Mouse (Mus musculus): ENCODE measurements around the gene Cxcr4. TPM values are rescaled to one million over a fixed set of nuclear protein-coding genes. Genes with fewer than 3 reads are reported as not detected.
A peak's percentile ranks its signal among the peaks of the same experiment; 100 is the strongest.
"Not testable (repeated sequence)": the region's sequence is repeated elsewhere in the genome, so short reads cannot be mapped to it uniquely, and the experiment has no call there.

Gene Cxcr4
- polyA plus RNA-seq, 1 experiment from 2014 or later: 8.7 TPM

DNA sequence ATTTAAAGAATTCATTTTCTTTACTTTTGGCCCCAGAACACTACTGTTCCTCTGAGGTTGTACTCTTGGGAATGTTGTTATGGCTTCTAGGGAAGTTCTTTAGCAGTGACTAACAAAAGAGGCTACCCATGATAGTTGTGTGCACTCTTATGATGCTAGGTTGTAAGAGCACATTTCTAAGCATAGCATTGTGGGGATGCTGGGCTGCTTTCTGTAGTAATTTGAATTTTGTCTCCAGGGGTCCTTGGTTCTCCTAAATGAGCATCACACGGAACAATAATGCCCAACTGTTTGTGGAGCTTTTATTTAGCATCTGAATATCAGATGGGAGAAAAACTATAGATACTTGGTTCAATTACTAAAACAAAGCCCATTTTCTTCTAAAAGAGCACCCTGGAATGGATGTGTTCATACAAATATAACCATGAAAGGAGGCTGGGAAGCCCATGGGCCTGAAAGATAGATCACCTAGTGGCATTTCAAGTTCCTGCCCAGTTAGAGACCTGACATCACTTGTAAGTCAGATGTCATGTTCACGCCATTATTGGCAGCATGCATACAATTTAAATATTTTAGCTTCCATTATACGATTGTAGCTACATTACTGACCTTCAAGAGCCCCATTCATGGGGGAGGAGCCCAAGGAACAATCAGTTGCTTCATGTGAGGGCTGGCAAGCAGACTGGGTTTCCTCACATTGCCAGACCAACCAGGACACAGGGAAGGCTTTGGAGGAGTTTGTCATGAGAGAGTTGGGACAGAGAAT, 6.5 kb downstream of the Cxcr4 start:
- Histone ChIP-seq H3K4me2 (no peak overlapping the region), H3K36me3 (no peaks in the 10 kb centered on the region), H3K9me3 (0 out of 2 replicates have a peak, but pooled peaks cover 6% of the 10 kb centered on the region), H3K4me1 (replicated peaks) (peaks cover 45% of the 10 kb centered on the region), H3K4me3 (no peak overlapping the region), H3K27ac (replicated peaks) (peak overlapping the region; percentile 46), H3K9ac (no peak overlapping the region), H3K27me3 (peaks cover 3% of the 10 kb centered on the region; the same call in 1 of the 2 replicates)
- WGBS: 23% methylated on average over 3 of the region's 3 CpGs
- peak; percentile 80 for ATAC-seq (ENCODE audit: low read depth)

DNA sequence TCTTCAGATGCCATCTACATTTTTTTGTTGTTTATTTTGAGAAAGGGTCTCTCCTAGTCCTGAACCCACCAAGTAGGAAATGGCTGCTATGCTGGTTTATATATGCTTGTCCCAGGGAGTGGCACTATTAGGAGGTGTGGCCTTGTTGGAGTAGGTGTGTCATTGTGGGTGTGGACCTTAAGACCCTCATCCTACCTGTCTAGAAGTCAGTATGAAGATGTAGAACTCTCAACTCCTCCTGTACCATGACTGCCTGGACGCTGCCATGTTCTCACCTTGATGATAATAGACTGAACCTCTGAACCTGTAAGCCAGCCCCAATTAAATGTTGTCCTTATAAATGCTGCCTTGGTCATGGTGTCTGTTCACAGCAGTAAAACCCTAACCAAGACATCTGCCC, 7.4 kb downstream of the Cxcr4 start:
- H3K36me3 ChIP-seq; H3K4me2 ChIP-seq; H3K4me3 ChIP-seq; H3K9me3 ChIP-seq; H3K27me3 ChIP-seq; H3K9ac ChIP-seq; ATAC-seq (ENCODE audit: low read depth): not testable (repeated sequence)
- 86% methylated on average over 1 of the region's 1 CpGs for WGBS
- Histone ChIP-seq H3K4me1 (replicated peaks) (peaks cover 43% of the 10 kb centered on the region), H3K27ac (replicated peaks) (0 out of 2 replicates have a peak overlapping the region, but pooled peaks have one; percentile 42)

DNA sequence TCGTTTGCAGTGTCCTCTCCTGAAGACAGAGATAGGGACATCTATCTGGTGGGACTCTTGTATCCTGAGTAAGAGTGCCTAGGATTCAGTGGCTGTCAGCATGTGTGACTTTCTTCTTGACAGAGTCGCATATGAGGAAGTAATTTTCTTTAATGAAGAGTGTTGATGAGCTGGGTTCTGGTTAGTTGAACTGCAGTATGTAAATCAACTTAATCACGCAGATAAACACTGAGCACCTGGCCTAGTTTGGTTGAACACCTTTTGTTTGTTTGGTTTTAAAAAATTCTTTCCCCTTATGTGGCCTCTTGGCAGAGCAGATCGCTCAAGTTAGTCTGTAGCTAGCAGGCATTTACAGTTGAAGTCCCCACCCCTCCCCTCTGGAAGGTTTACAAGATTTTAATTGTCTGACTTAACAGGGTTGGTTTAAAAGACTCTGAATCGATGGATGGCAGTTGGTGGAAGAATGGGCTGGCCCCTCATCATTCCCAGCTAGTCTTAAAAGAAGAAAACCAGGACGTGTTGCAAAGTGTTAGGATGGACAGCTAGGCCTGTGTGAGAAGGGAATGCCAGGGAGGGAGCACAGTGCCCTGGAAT, 8.7 kb downstream of the Cxcr4 start:
- H3K4me1 ChIP-seq (replicated peaks): peaks cover 37% of the 10 kb centered on the region
- ATAC-seq (ENCODE audit: low read depth): no peak
- no peak overlapping the region for H3K9ac ChIP-seq
- no peaks in the 10 kb centered on the region for H3K27me3 ChIP-seq
- no peak overlapping the region for H3K4me3 ChIP-seq
- WGBS: 48% methylated on average over 6 of the region's 6 CpGs
- no peaks in the 10 kb centered on the region for H3K36me3 ChIP-seq
- H3K27ac ChIP-seq (replicated peaks): 0 out of 2 replicates have a peak overlapping the region, but pooled peaks have one; percentile 23
- H3K4me2 ChIP-seq: no peak overlapping the region
- 0 out of 2 replicates have a peak, but pooled peaks cover 6% of the 10 kb centered on the region for H3K9me3 ChIP-seq

DNA sequence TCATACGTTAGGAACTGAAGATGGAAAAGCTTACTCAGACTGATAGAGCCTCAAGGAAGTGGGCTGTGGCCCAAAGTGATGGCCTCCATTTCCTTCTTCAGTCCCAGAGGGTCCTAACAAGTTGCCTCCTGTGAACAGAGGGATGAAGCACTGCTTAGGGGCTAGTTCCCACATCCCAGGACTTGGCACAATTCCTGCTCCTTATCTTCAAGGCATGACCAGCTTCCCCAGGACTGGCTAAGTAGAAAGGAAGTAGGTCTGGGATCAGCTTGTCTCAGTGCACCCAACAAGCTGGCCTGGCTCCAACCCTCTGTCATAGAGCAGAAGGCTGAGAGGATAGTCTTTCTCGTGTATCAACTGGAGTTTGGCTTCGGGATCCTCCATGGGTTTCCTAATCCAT, 11.8 kb downstream of the Cxcr4 start:
- 84% methylated on average over 3 of the region's 3 CpGs for WGBS
- Histone ChIP-seq H3K27me3 (no peaks in the 10 kb centered on the region), H3K9me3 (0 out of 2 replicates have a peak, but pooled peaks cover 6% of the 10 kb centered on the region), H3K4me1 (replicated peaks) (peaks cover 21% of the 10 kb centered on the region), H3K4me2 (no peak overlapping the region), H3K27ac (replicated peaks) (no peak overlapping the region), H3K4me3 (no peak overlapping the region), H3K9ac (no peak overlapping the region), H3K36me3 (no peaks in the 10 kb centered on the region)
- no peak for ATAC-seq (ENCODE audit: low read depth)

GRCm38 (mm10) chr1:128578454-128578853, 13.6 kb downstream of the Cxcr4 start:
- Histone ChIP-seq H3K4me2 (no peak overlapping the region), H3K27me3 (no peaks in the 10 kb centered on the region), H3K4me1 (replicated peaks) (peaks cover 11% of the 10 kb centered on the region), H3K9me3 (0 out of 2 replicates have a peak, but pooled peaks cover 6% of the 10 kb centered on the region), H3K9ac (no peak overlapping the region), H3K4me3 (no peak overlapping the region), H3K27ac (replicated peaks) (no peak overlapping the region), H3K36me3 (no peaks in the 10 kb centered on the region)
- 19% methylated on average over 2 of the region's 2 CpGs for WGBS
- peak; percentile 43; the same call in 1 of the 2 replicates for ATAC-seq (ENCODE audit: low read depth)

DNA sequence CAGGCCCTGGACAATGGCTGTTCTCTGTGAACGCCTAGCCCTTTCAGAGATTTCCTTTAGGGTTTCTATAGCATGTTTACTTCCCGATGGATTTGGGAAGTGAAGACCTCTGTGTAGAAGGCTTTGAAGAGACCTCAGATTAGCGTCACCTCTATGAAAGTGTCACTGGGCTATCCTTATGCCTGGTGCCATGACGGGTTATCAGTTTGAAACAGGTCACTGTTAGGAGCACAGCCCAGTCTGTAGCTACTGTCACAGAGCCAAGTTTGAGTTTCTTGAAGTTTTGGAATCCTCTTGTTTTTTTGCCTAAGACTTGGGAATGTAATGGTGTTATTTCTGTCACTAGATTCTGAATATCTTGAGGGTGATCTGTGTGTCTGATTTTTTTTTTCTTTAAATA, 17.0 kb downstream of the Cxcr4 start:
- Histone ChIP-seq H3K27ac (replicated peaks) (no peak overlapping the region), H3K4me1 (replicated peaks) (peaks cover 9% of the 10 kb centered on the region; the same call in 1 of the 2 replicates), H3K36me3 (no peaks in the 10 kb centered on the region), H3K9ac (no peak overlapping the region), H3K4me3 (no peak overlapping the region), H3K27me3 (no peaks in the 10 kb centered on the region), H3K9me3 (no peaks in the 10 kb centered on the region), H3K4me2 (no peak overlapping the region)
- no peak for ATAC-seq (ENCODE audit: low read depth)
- WGBS: 84% methylated on average over 4 of the region's 4 CpGs

DNA sequence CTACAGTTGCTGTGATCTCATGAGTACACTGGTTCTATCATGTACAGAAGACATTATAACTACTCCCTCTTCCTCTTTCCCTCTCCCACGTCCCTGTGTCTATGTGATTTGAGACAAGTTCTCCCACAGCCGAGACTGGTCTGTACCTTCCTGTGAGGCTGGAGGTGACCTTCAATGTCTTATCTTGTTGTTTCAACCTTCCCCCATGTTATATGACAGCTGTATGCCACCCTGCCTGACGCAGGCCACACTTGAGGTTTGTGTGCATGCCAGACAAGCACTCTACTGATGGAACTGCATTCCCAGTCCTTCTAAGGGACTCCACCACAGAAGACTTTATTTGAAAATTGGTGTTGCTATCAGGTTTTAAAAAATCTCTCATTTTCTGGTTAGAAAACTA, 21.1 kb downstream of the Cxcr4 start:
- 93% methylated on average over 3 of the region's 3 CpGs for WGBS
- no peak for ATAC-seq (ENCODE audit: low read depth)
- Histone ChIP-seq H3K9ac (no peak overlapping the region), H3K27ac (replicated peaks) (no peak overlapping the region), H3K27me3 (no peaks in the 10 kb centered on the region), H3K4me3 (no peak overlapping the region), H3K9me3 (no peaks in the 10 kb centered on the region), H3K4me2 (no peak overlapping the region), H3K4me1 (replicated peaks) (peaks cover 19% of the 10 kb centered on the region), H3K36me3 (no peaks in the 10 kb centered on the region)

DNA sequence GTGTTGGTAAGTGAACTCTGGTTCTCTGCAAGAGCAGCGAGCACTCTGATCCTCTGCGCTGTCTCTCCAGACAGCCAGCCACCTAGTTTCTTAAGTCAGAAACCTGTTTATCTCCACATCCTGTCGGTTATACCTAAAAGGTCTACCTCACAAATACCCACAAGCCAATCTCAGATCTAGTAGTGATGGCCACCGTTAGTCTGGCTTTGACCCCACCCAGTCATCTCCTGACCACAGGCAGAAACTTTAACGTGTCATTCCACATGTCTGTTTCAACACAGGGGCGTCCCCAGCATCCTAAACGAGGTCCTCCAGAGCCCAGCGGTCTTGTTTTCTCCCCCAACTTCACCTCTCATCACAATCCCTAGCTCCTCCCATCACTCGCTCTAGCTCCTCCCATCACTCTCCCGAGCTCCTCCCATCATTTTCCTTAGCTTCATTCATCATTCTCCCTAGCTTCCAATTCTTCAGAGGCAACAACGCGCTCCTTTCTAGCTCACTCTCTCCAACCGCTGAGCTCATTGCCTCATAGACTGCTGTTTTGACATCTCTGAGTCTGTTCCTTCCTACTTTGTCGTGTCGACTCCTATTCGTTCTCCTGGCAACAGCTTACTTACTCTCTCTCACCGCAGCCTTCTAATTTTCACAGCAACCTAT, 22.0 kb downstream of the Cxcr4 start:
- Histone ChIP-seq H3K36me3 (no peaks in the 10 kb centered on the region), H3K9me3 (no peaks in the 10 kb centered on the region), H3K4me3 (no peak overlapping the region), H3K4me1 (replicated peaks) (peaks cover 21% of the 10 kb centered on the region), H3K27ac (replicated peaks) (no peak overlapping the region), H3K27me3 (no peaks in the 10 kb centered on the region), H3K4me2 (no peak overlapping the region), H3K9ac (no peak overlapping the region)
- no peak for ATAC-seq (ENCODE audit: low read depth)
- 84% methylated on average over 17 of the region's 17 CpGs for WGBS

DNA sequence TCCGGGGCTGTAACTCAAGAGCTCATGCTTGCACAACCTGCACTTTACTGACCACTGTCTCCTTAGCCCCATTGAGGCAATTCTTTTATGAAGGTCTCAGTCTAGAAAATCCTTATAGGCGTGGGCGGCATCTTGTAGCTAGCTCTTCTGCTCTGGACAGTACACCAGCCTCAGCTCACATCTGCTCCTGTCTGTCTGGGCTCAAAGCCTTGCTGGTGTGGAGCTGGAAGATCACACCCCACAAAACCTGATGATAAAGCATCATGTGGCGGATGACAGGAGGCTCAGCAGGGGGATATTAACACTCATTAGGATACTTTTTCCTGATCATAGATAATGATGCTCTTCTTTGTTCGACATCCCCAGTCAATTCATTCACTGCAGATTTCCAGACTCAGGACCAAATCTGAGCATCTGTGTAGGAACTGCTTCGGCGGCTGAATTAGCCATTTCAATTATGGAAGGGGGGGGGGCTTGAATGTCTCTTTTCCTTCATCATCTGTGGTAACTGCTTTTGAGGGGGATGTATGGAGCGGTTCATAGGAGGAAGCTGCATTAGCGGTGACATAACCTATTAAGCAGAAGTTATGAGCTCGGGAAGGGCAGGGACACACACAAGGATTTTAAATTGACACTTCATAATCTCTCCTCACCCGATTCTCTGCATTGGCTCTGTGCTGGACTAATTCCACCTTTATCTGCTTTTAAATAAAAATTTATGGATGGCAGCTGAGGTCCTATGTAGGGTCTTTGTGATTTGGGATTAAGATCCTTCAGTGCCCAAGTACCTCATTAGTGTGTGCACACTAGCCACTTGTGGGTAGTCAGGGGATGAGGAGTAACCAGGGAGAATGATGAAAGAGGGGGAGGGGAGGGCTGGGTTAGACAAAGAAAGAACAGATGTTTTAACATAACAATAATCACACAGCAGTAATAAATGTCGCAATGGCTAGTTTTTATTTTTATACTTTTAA, 24.6 kb downstream of the Cxcr4 start:
- Histone ChIP-seq H3K4me2 (no peak overlapping the region), H3K36me3 (no peaks in the 10 kb centered on the region), H3K27ac (replicated peaks) (peak overlapping the region; percentile 52), H3K9me3 (no peaks in the 10 kb centered on the region), H3K4me3 (no peak overlapping the region), H3K4me1 (replicated peaks) (peaks cover 21% of the 10 kb centered on the region), H3K9ac (no peak overlapping the region; the same call in 1 of the 2 replicates), H3K27me3 (no peaks in the 10 kb centered on the region)
- 57% methylated on average over 12 of the region's 12 CpGs for WGBS
- peak; percentile 81 for ATAC-seq (ENCODE audit: low read depth)

DNA sequence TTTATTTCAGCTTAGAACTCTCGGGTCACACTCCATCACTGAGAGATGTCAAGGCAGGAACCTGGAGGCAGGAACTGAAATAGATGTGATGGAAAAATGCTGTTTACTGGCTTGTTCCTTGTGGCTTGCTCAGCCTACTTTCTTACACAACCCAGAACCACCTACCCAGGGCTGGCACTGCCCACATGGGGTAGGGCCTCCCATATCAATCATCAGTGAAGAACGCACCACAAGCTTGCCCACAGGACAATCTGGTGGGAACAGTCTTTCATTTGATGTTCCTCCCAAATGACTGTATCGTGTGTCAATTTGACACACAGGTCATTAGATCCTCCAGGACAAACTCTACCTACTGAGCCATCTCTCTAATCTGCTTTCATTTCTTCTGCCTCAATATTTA, 28.2 kb downstream of the Cxcr4 start:
- no peak for ATAC-seq (ENCODE audit: low read depth)
- WGBS: 80% methylated on average over 3 of the region's 3 CpGs

GRCm38 (mm10) chr1:128561325-128561874, 30.7 kb downstream of the Cxcr4 start:
- ATAC-seq (ENCODE audit: low read depth): no peak
- H3K4me2 ChIP-seq: no peak overlapping the region
- no peak overlapping the region for H3K9ac ChIP-seq
- no peak overlapping the region for H3K27ac ChIP-seq (replicated peaks)
- WGBS: 74% methylated on average over 9 of the region's 9 CpGs
- no peaks in the 10 kb centered on the region for H3K27me3 ChIP-seq
- H3K9me3 ChIP-seq: no peaks in the 10 kb centered on the region
- no peaks in the 10 kb centered on the region for H3K36me3 ChIP-seq
- peaks cover 6% of the 10 kb centered on the region for H3K4me1 ChIP-seq (replicated peaks)
- no peak overlapping the region for H3K4me3 ChIP-seq

More for the DNA sequence above, 28.2 kb downstream of the Cxcr4 start:
- no peak overlapping the region for H3K27ac ChIP-seq (replicated peaks)
- no peaks in the 10 kb centered on the region for H3K9me3 ChIP-seq
- H3K27me3 ChIP-seq: no peaks in the 10 kb centered on the region
- no peaks in the 10 kb centered on the region for H3K36me3 ChIP-seq
- no peak overlapping the region for H3K4me2 ChIP-seq
- H3K4me1 ChIP-seq (replicated peaks): peaks cover 21% of the 10 kb centered on the region
- H3K4me3 ChIP-seq: no peak overlapping the region
- H3K9ac ChIP-seq: no peak overlapping the region

Data from neural tube, embryonic 13.5 days (tissue).